Mouse (Mus musculus): ENCODE data around the gene Hmmr. TPM values are rescaled to one million over a fixed set of nuclear protein-coding genes. Genes with fewer than 3 reads are reported as not detected.
A peak's percentile ranks its signal among the peaks of the same experiment; 100 is the strongest.
"Not testable (repeated sequence)": the region's sequence is repeated elsewhere in the genome, so short reads cannot be mapped to it uniquely, and the experiment has no call there.

Hmmr gene
- polyA plus RNA-seq, 1 experiment from 2014 or later: 50.5 TPM

DNA sequence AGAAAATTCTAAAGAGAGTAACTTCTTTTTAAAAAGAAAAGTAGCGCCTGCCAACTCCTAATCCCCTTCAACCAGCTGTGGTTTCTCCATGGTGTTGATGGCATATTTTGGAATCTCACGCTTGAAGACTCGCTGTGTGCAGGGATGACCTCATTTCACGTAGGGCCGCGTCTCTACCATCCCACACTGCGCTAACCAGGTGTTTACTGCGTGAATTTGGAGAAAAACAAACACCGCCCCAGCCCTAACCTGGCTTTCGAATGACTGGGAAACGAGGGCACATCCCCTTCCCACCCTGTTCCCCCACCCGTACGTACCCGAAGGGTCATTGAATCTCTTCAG lies 254 bp downstream of the Hmmr start:
- Histone ChIP-seq H3K27ac (ENCODE audit: low read length) (no peak overlapping the region), H3K9ac (replicated peaks; ENCODE audit: low read depth, low read length) (peak overlapping the region; percentile 42), H3K4me2 (replicated peaks; ENCODE audit: low read depth, low read length) (peak overlapping the region; percentile 80), H3K4me3 (ENCODE audit: low read depth, low read length) (peak overlapping the region; percentile 48), H3K9me3 (ENCODE audit: control insufficient read depth, low read depth, low read length) (no peaks in the 10 kb centered on the region), H3K36me3 (ENCODE audit: control insufficient read depth, insufficient read depth, low read length) (peaks cover 22% of the 10 kb centered on the region), H3K27me3 (ENCODE audit: control insufficient read depth, insufficient read depth, low read length) (no peaks in the 10 kb centered on the region), H3K4me1 (ENCODE audit: control insufficient read depth, insufficient read depth, low read length) (peaks cover 13% of the 10 kb centered on the region; the same call in 1 of the 2 replicates)
- 3% methylated on average over 14 of the region's 14 CpGs for WGBS
- ATAC-seq (ENCODE audit: insufficient number of reproducible peaks, insufficient read depth, low FRiP score, low read depth): peak; percentile 34

DNA sequence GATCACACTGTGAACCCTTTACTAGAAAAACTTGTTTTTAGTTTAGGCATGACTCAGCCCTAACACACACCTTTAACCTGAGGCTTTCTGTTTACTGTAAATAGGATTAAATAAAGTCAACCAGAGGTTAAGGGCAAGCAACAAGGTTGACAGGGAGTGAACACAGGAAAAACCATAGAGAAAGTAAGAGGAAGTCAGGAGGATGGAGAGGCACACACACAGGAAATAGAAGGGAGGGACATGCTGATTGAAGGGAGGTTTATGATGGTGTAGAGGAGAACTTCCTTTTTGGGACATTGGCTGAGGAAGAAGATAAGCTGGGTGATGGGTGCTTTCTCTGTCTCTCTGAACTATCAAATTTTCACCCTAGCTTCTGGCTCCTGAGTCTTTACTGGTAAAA lies 14.9 kb downstream of the Hmmr start:
- Histone ChIP-seq H3K27ac (ENCODE audit: low read length) (no peak overlapping the region), H3K4me3 (ENCODE audit: low read depth, low read length) (no peak overlapping the region), H3K36me3 (ENCODE audit: control insufficient read depth, insufficient read depth, low read length) (peaks cover 76% of the 10 kb centered on the region), H3K4me1 (ENCODE audit: control insufficient read depth, insufficient read depth, low read length) (no peaks in the 10 kb centered on the region), H3K27me3 (ENCODE audit: control insufficient read depth, insufficient read depth, low read length) (no peaks in the 10 kb centered on the region), H3K9me3 (ENCODE audit: control insufficient read depth, low read depth, low read length) (no peaks in the 10 kb centered on the region), H3K4me2 (replicated peaks; ENCODE audit: low read depth, low read length) (no peak overlapping the region), H3K9ac (replicated peaks; ENCODE audit: low read depth, low read length) (no peak overlapping the region)
- no peak for ATAC-seq (ENCODE audit: insufficient number of reproducible peaks, insufficient read depth, low FRiP score, low read depth)

DNA sequence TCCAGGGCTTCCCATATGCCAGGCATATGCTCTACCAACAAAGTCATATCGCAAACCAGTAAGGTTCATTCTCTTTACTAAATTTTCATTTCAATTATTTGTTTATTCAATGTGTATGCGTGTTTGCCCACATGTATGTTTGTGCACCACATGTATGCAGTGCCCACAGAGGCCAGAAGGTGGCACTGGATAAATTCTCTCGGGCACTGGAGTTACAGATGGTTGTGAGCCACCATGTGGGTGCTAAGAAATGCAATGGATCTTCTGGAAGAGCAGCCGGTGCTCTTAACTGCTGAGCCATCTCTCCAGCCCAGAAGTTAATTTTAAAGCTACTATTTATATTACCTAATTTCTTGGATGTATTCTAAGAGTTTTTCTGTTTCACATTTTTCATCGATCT lies 17.7 kb downstream of the Hmmr start:
- Histone ChIP-seq H3K27ac (ENCODE audit: low read length) (no peak overlapping the region), H3K4me3 (ENCODE audit: low read depth, low read length) (no peak overlapping the region), H3K9ac (replicated peaks; ENCODE audit: low read depth, low read length) (no peak overlapping the region), H3K9me3 (ENCODE audit: control insufficient read depth, low read depth, low read length) (no peaks in the 10 kb centered on the region), H3K4me1 (ENCODE audit: control insufficient read depth, insufficient read depth, low read length) (no peaks in the 10 kb centered on the region), H3K36me3 (ENCODE audit: control insufficient read depth, insufficient read depth, low read length) (peaks cover 76% of the 10 kb centered on the region), H3K27me3 (ENCODE audit: control insufficient read depth, insufficient read depth, low read length) (no peaks in the 10 kb centered on the region), H3K4me2 (replicated peaks; ENCODE audit: low read depth, low read length) (no peak overlapping the region)
- ATAC-seq (ENCODE audit: insufficient number of reproducible peaks, insufficient read depth, low FRiP score, low read depth): no peak
- WGBS: 92% methylated on average over 5 of the region's 5 CpGs

DNA sequence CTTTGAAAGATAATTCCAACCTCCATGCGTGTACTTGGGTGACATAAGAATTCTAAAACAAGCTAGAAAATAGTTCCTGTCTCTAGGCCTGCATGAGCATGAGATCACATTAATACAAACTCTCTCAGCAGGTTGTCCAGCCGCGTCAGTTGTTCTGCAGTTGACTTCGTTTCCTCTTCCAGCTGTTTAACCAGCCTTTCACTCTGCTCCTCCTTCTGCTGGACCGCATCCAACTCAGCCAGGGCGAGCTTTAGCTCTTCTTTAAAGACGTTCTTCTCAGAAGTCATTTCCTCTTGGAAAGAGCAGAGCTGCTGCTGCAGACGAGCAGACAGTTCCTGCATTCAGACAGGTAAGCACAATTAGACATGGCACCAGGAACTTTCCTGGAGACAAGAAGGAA lies 19.4 kb downstream of the Hmmr start:
- Histone ChIP-seq H3K27ac (ENCODE audit: low read length) (no peak overlapping the region), H3K9ac (replicated peaks; ENCODE audit: low read depth, low read length) (no peak overlapping the region), H3K9me3 (ENCODE audit: control insufficient read depth, low read depth, low read length) (no peaks in the 10 kb centered on the region), H3K4me3 (ENCODE audit: low read depth, low read length) (no peak overlapping the region), H3K27me3 (ENCODE audit: control insufficient read depth, insufficient read depth, low read length) (no peaks in the 10 kb centered on the region), H3K4me1 (ENCODE audit: control insufficient read depth, insufficient read depth, low read length) (no peaks in the 10 kb centered on the region), H3K4me2 (replicated peaks; ENCODE audit: low read depth, low read length) (no peak overlapping the region), H3K36me3 (ENCODE audit: control insufficient read depth, insufficient read depth, low read length) (peaks cover 84% of the 10 kb centered on the region)
- 75% methylated on average over 8 of the region's 8 CpGs for WGBS
- ATAC-seq (ENCODE audit: insufficient number of reproducible peaks, insufficient read depth, low FRiP score, low read depth): no peak

DNA sequence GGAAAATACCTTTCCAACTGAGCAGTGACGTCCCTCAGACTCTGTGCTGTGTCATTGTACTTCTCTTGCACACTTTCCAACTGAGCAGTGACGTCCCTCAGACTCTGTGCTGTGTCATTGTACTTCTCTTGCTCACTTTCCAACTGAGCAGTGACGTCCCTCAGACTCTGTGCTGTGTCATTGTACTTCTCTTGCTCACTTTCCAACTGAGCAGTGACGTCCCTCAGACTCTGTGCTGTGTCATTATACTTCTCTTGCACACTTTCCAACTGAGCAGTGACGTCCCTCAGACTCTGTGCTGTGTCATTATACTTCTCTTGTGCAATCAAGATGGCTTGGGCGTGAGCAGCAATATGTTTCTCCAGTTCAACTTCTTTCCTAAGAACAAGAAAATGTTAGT lies 23.3 kb downstream of the Hmmr start:
- not testable (repeated sequence) for H3K27me3 ChIP-seq (ENCODE audit: control insufficient read depth, insufficient read depth, low read length); ATAC-seq (ENCODE audit: insufficient number of reproducible peaks, insufficient read depth, low FRiP score, low read depth); H3K4me1 ChIP-seq (ENCODE audit: control insufficient read depth, insufficient read depth, low read length); H3K9me3 ChIP-seq (ENCODE audit: control insufficient read depth, low read depth, low read length); H3K4me2 ChIP-seq (replicated peaks; ENCODE audit: low read depth, low read length); H3K4me3 ChIP-seq (ENCODE audit: low read depth, low read length); H3K27ac ChIP-seq (ENCODE audit: low read length); H3K9ac ChIP-seq (replicated peaks; ENCODE audit: low read depth, low read length)
- peaks cover 76% of the 10 kb centered on the region for H3K36me3 ChIP-seq (ENCODE audit: control insufficient read depth, insufficient read depth, low read length)
- 94% methylated on average over 6 of the region's 6 CpGs for WGBS

DNA sequence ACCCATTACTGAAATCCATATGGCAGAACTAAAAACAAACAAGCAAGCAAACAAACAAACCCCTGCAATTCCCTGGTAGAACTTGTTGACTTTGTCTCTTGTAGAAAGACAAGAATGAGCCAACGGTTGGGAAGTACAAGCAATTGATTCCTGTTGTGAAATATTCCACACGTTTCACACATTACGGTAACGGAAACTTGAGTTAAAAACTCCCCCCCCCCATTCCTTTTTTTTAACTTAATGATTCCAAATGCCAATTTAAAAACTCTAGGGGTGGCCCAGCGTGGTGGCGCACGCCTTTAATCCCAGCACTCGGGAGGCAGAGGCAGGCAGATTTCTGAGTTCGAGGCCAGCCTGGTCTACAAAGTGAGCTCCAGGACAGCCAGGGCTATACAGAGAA lies 38.1 kb downstream of the Hmmr start, which contains the start of gene Mat2b:
Gene Mat2b (minus strand): TSS at position 101 of the 400 bp plus-strand sequence.
- peak within 1 kb of the TSS; percentile 94 for H3K4me3 ChIP-seq (ENCODE audit: low read depth, low read length)
- H3K4me2 ChIP-seq (replicated peaks; ENCODE audit: low read depth, low read length): peak within 1 kb of the TSS; percentile 92
- ATAC-seq (ENCODE audit: insufficient number of reproducible peaks, insufficient read depth, low FRiP score, low read depth): no peak
- H3K27ac ChIP-seq (ENCODE audit: low read length): peak within 1 kb of the TSS; percentile 96
- H3K9ac ChIP-seq (replicated peaks; ENCODE audit: low read depth, low read length): peak within 1 kb of the TSS; percentile 65
- no peaks in the 10 kb centered on the region for H3K9me3 ChIP-seq (ENCODE audit: control insufficient read depth, low read depth, low read length)
- H3K4me1 ChIP-seq (ENCODE audit: control insufficient read depth, insufficient read depth, low read length): peaks cover 13% of the 10 kb centered on the region; the same call in 1 of the 2 replicates
- no peaks in the 10 kb centered on the region for H3K36me3 ChIP-seq (ENCODE audit: control insufficient read depth, insufficient read depth, low read length)
- WGBS: 83% methylated on average over 9 of the region's 9 CpGs
- no peaks in the 10 kb centered on the region for H3K27me3 ChIP-seq (ENCODE audit: control insufficient read depth, insufficient read depth, low read length)

DNA sequence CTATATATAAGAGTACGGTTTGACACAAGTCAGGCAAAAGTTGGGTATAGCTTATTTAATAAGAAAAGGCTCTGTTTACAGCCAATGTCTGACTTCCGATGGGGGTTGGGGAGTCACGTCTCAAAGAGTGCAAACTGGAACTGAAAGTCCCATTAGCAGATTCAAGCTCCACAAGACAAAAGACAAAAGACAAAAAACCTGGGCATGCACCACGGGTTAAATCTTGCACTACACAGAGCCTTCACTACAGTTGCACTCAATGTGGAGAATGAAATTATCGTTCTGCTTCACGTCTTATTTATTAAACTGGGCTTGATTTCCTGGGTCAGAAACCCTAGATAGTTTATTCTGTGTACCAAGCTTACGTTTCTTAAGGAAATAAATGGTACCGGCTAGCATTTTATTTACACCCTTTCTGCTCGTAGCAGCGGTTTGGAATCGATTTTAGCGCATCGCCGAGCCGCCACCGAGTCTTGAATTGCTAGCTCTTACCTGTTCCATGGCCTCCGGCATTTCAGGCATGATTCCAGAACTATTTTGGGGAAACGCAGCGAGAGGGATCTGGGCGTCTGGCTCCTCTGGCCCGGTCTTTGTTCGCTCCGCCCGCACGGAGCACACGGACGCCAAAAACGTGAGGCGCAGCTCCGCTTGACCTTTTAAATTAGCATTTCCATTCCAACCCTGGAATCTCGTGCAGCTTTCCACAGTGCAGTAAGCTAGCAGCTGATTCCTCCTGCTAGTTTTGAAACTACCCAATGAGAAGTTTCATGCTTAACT lies 38.7 kb downstream of the Hmmr start:
- Histone ChIP-seq H3K27ac (ENCODE audit: low read length) (peak overlapping the region; percentile 96), H3K4me3 (ENCODE audit: low read depth, low read length) (peak overlapping the region; percentile 94), H3K4me2 (replicated peaks; ENCODE audit: low read depth, low read length) (peak overlapping the region; percentile 92), H3K27me3 (ENCODE audit: control insufficient read depth, insufficient read depth, low read length) (no peaks in the 10 kb centered on the region), H3K4me1 (ENCODE audit: control insufficient read depth, insufficient read depth, low read length) (peaks cover 19% of the 10 kb centered on the region; the same call in 1 of the 2 replicates), H3K36me3 (ENCODE audit: control insufficient read depth, insufficient read depth, low read length) (no peaks in the 10 kb centered on the region), H3K9ac (replicated peaks; ENCODE audit: low read depth, low read length) (peak overlapping the region; percentile 65), H3K9me3 (ENCODE audit: control insufficient read depth, low read depth, low read length) (no peaks in the 10 kb centered on the region)
- peak; percentile 43 for ATAC-seq (ENCODE audit: insufficient number of reproducible peaks, insufficient read depth, low FRiP score, low read depth)
- under 1% methylated on average over 31 of the region's 31 CpGs for WGBS

DNA sequence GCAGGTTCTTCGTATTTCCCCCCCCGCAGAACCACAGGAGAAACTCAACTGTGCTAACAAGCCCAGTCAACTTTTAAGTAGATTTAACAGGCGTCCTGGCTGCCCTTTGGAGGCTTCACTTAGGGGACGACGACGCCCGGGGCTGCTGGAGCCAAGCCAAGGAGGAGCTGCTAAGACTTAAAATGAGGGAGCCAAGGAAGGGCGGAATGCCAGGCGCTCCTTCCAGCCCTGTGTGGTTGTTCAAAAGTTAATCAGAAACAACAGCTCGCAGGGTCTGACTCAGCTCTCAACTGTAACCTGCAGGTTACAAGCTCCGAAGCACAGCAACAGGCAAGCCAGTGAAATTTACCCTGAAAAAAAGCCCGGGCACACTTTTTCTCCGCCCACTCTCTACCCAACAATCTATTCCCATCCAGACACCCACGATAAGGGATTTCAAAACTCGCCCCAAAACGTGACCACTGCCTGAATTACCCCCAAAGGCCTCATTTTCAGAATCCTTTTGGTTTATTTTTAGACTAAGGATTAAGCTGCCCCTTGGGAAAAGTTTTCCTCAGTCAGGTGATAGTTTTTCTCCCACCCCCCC lies 39.8 kb downstream of the Hmmr start:
- H3K27ac ChIP-seq (ENCODE audit: low read length): peak overlapping the region; percentile 96
- H3K9me3 ChIP-seq (ENCODE audit: control insufficient read depth, low read depth, low read length): no peaks in the 10 kb centered on the region
- H3K36me3 ChIP-seq (ENCODE audit: control insufficient read depth, insufficient read depth, low read length): no peaks in the 10 kb centered on the region
- peak overlapping the region; percentile 94 for H3K4me3 ChIP-seq (ENCODE audit: low read depth, low read length)
- no peaks in the 10 kb centered on the region for H3K27me3 ChIP-seq (ENCODE audit: control insufficient read depth, insufficient read depth, low read length)
- 2% methylated on average over 16 of the region's 16 CpGs for WGBS
- peak overlapping the region; percentile 65 for H3K9ac ChIP-seq (replicated peaks; ENCODE audit: low read depth, low read length)
- 0 out of 2 replicates have a peak, but pooled peaks have one; percentile 18 for ATAC-seq (ENCODE audit: insufficient number of reproducible peaks, insufficient read depth, low FRiP score, low read depth)
- peak overlapping the region; percentile 92 for H3K4me2 ChIP-seq (replicated peaks; ENCODE audit: low read depth, low read length)
- H3K4me1 ChIP-seq (ENCODE audit: control insufficient read depth, insufficient read depth, low read length): peaks cover 19% of the 10 kb centered on the region; the same call in 1 of the 2 replicates
